Mouse (Mus musculus): ENCODE results near the gene Calhm3. TPM values are rescaled to one million over a fixed set of nuclear protein-coding genes. Genes with fewer than 3 reads are reported as not detected.

Calhm3 gene
- total RNA-seq (2021), result not detected
- long read RNA-seq, experiment 1, result 0 reads
- long read RNA-seq, experiment 2, result 0 reads

GRCm38 (mm10) chr19:47157664-47158063, at the start of gene Calhm3:
Calhm3 (minus strand) TSS chr19:47157764.
- DNase-seq (ENCODE audit: low spot score), result no peak

DNA sequence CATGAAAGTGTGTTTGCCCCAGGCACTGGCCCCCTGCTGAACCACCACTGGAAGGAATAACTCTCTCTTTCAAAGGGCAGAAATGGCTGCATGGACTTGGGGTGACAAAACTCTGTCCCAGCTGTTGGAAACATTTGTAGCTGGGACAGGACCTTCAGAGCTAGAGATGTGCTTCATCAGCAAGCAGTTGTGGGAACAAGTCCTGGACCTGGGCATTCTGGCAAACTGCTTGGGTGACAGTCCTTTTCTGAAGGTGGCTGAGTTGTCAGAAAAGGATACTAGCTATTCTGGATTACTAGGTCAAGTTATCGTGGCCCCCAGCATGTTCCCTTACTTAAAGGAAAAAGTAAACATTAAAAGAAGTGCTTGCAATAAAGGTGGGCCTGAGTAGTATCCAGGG, 48.6 kb upstream of the Calhm3 start:
- peak; percentile 34 for DNase-seq (ENCODE audit: low spot score)

GRCm38 (mm10) chr19:47204653-47205052, 47.1 kb upstream of the Calhm3 start:
- DNase-seq (ENCODE audit: low spot score), result no peak

DNA sequence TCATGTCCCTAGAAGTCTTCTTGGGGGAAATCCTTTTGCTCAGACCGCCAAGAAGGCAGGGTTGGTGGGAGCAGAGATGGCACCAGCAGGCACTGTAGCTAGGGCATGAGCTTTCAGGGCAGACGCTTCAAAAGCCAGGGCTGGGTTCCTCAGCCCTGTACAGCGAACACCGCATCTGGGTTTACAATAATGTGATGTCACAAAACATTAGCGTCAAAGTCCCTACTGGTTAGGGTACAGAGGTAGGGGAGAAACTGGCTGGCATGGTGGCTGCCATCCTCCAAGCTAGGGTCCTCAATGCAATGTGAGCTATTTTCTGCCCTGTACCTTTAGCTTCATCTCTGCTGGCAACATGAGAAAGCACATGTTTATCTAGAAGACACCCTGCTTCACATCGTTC, 45.5 kb upstream of the Calhm3 start:
- DNase-seq (ENCODE audit: low spot score), result no peak

DNA sequence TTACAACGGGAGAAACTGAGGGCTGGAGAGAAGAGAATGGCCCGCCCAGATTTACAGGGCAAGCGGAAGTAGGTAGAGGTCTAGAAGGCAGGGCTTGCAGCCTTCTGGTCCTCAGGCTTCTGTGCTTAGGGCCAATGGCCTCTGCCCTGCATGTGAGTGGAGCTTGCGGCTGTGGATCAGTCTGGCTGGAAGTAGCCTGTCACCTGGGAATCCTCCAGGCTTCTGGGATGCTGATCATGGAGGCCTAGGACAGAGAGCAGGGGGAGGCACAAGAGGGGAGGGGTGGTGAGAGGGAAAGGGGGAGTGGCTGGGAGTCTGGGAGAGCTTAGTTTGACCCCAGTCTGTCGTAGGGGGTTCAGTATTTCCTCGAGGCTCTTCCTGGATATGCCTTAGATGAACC, 44.9 kb upstream of the Calhm3 start:
- DNase-seq (ENCODE audit: low spot score), result no peak

DNA sequence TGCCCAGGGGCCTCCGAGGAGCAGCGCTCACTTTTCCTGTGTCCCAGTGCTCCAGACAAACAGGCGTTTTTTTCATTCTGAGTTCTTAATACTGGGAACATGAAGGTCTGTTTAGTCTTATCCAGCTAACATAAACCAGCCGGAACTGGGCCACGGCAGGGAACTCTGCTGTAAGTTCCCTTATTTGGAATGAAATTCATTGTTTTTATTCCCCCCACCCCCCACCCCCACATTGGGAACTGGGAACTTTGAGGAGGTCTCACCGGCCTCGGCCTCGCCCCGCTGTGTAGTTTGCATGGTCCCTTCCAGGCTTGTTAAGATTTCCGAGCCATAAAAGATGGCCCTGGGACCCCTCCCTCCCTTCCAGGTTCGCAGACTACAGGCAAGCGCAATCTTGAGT, 44.4 kb upstream of the Calhm3 start:
- DNase-seq (ENCODE audit: low spot score), result no peak

GRCm38 (mm10) chr19:47198671-47199350, 41.2 kb upstream of the Calhm3 start:
- no peak for DNase-seq (ENCODE audit: low spot score)

- DNase-seq (ENCODE audit: low spot score), result no peak
Observed at GRCm38 (mm10) chr19:47192158-47192557, 34.6 kb upstream of the Calhm3 start.

GRCm38 (mm10) chr19:47188515-47189128, 31.1 kb upstream of the Calhm3 start:
- no peak for DNase-seq (ENCODE audit: low spot score)

DNA sequence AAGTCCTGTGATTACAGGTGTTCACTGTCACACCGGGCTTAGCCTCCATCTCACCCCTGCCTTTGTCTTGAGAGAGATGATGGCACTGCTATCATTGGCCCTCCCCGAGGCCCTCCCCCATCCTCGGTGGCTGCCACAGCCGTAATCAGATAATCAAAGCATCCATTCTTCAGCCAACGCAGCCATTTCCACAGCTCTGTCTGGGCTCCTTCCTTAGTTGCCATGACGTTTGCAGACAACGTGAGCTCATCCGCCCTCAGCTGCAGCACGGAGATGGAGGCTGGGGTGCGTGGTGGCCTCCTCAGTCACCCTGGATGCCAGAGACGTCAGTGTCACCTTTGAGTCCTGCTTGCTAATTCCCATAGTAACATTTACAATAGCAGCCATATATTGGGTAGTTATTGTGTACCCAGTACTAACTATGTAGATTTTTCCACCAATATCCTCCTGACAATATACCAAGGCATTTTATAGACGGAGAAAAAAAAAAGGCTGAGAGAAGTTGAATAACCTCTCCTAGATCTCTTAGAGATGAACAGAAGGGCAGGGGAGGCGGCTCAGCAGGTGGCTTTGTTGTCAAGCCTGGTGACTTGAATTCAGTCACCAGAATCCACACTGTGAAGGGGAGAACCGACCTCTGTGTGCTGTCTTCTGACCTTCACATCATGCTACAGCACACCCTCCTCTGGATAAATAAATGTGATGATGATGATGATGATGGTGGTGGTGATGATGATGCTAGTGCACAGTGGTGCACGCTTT, 29.1 kb upstream of the Calhm3 start:
- DNase-seq (ENCODE audit: low spot score), result no peak

GRCm38 (mm10) chr19:47184736-47185135, 27.2 kb upstream of the Calhm3 start:
- DNase-seq (ENCODE audit: low spot score), result no peak

- no peak for DNase-seq (ENCODE audit: low spot score)
Observed at GRCm38 (mm10) chr19:47184221-47184620, 26.7 kb upstream of the Calhm3 start.

DNA sequence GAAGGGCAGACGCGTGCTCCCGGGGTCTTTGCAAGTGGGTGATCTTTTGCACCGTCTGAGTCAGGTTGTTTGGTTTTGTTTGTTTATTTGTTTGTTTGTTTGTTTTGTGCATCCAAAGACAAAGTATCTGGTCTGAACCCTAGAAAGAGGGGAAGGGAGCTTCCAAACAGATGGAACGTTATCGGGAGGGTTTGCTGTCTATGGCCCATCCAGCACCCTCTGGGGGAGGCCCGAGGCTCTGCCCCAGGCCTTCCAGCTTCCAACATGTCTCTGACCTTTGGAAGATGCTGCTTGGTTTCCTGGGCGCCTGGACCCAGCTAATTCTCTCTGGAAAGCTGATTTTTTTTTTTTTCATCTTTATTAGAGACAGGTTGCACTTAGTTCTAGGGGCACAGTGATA, 22.4 kb upstream of the Calhm3 start:
- DNase-seq (ENCODE audit: low spot score), result no peak

- no peak for DNase-seq (ENCODE audit: low spot score)
Observed at GRCm38 (mm10) chr19:47179272-47179809, 21.8 kb upstream of the Calhm3 start.

- peak; percentile 15 for DNase-seq (ENCODE audit: low spot score)
Observed at GRCm38 (mm10) chr19:47178431-47179271, 21.1 kb upstream of the Calhm3 start, which contains the start of gene Neurl1a. Neurl1a (plus strand) TSS chr19:47178820.

DNA sequence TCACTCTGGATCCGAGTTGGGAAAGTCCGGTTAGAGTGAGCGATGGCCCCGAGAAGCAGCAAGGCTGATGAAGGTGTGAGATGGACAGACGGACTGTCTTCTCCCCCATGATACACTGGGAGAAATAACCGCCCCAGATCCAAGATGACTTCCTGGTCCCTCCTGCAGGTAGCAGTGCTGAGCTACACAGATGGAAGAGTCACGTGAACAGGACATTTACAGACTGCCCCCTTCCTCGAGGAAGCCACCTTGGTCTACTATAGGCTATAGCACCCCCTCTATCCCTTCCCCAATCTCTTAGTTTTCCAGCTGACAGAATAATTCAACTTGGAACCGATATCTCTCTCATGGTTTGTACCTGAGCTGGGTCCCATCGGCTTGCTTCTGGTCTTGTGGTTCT, 20.4 kb upstream of the Calhm3 start:
- DNase-seq (ENCODE audit: low spot score), result peak; percentile 33

DNA sequence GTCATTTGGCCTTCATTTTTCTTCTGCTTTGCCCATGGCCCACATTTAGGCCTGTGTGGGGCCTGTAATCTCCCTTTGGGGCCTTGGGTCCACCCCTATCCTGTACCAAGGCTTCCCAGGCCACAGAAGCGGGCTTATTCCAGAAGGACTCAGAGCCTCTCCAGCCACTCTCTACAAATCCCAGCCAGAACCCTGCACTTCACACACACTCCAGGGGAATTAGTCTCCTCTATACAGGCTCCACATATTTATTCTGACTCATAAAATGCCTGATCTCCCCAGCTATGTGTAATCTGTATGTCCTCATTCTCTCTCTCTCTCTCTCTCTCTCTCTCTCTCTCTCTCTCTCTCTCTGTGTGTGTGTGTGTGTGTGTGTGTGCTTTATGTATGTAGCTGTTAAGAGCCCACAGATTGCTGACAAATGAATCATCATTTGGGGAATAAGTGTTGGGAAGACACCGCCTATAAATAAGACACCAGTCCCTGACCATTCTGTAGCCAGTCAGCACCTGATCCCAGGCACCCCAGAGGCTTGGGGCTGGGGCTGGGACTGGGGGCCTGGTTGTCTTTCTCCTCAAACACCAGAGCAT, 19.4 kb upstream of the Calhm3 start:
- no peak for DNase-seq (ENCODE audit: low spot score)

DNA sequence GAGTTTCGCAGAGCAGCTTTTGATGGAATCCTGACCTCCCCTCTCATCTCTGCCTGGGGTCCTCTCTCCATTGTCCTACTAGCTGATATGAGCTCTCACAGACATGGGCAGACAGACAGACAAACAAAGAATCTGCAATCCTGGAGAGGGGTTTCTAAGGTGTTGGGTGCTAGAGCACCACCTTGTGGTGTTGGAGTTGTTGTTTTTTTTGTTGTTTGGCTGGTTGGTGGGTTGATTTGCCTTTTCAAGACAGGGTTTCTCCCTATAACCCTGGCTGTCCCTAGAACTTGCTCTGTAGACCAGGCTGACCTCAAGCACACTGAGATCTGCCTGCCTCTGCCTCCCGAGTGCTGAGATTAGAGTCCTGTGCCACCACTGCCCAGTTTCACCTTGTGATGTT, 17.9 kb upstream of the Calhm3 start:
- DNase-seq (ENCODE audit: low spot score), result no peak

- DNase-seq (ENCODE audit: low spot score), result peak; percentile 28
Observed at GRCm38 (mm10) chr19:47174515-47174914, 17.0 kb upstream of the Calhm3 start.

GRCm38 (mm10) chr19:47168793-47169412, 11.3 kb upstream of the Calhm3 start:
- peak; percentile 85 for DNase-seq (ENCODE audit: low spot score)

Data from gastrocnemius, adult 18-20 months (tissue).